In the genomic region with DNA sequence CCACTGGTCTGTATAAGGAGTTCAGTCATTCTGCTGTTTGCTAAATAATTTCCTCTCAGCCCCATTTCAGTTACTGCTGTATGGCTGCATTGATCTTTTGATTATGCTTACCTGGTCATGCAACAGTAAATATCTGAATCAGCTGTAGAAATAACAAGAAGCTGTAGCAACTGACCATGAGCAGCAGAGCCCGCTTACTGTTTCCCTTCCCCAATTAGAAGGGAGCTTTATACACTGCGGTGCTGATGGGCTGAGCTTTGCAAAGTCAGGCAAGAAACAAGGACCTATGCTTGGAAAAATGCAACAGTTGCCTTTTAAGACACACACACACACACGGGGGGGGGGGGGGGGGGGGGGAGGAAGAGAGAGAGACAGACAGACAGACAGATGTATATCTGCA, we compare ENCODE assay signal across 22 mouse cellular contexts.
DNase-seq lines count a peak whose midpoint lies in the region; ATAC-seq and TF ChIP-seq lines count a peak whose summit lies in the region.
"Had no signal": no experiment of that assay in that cellular context is flagged by ENCODE, and none has a peak within 500 bp of the region (broad histone marks: within the 10 kb centered on the region; RNA-seq: fewer than 3 reads in every experiment).

No protein-coding gene starts in this region.

- 72% methylated on average over 3 of the region's 3 CpGs for WGBS in liver, embryonic 12.5 days (ENCODE audit: insufficient replicate concordance)

- no peaks in the 10 kb centered on the region for H3K4me1 ChIP-seq in liver, embryonic 12.5 days
- H3K4me1 ChIP-seq: embryonic facial prominence, embryonic 15.5 days had no signal

- H3K27ac ChIP-seq in layer of hippocampus, adult 2 months, result peak overlapping the region; percentile 23; the same call in 1 of the 2 replicates
- H3K27ac ChIP-seq in liver, embryonic 12.5 days, result no peak overlapping the region
- H3K27ac ChIP-seq: embryonic facial prominence, embryonic 13.5 days; embryonic facial prominence, embryonic 15.5 days; forebrain, embryonic 10.5 days; forebrain, embryonic 12.5 days had no signal

- no peak for ATAC-seq in liver, embryonic 12.5 days
- ATAC-seq: forebrain, embryonic 14.5 days; forebrain, embryonic 16.5 days had no signal

- H3K36me3 ChIP-seq in liver, embryonic 12.5 days, result peaks cover 45% of the 10 kb centered on the region
- H3K36me3 ChIP-seq: embryonic facial prominence, embryonic 15.5 days had no signal

- no peak for DNase-seq in layer of hippocampus, adult 2 months (ENCODE audit: low spot score in 2 of 2)
- DNase-seq in layer of hippocampus, adult 18-20 months (ENCODE audit: low spot score in 2 of 2), result no peak
- peak; percentile 75 for DNase-seq in A20 (ENCODE audit: low read depth, low spot score)
- peak; percentile 22 to 25 for DNase-seq in B cell, adult 2 months
- DNase-seq: adrenal gland, adult 2 months; adrenal gland, postnatal 10 days; adrenal gland, postnatal 25 days; cerebellum, adult 11 months; cerebellum, adult 18-20 months; cerebellum, adult 8-10 months; cerebellum, adult 9-11 months; cerebellum, postnatal 14 days; cerebellum, postnatal 36 days; embryo, embryonic 11 days had no signal

- no peak overlapping the region for H3K4me3 ChIP-seq in layer of hippocampus, adult 2 months
- H3K4me3 ChIP-seq in liver, embryonic 12.5 days, result no peak overlapping the region
- H3K4me3 ChIP-seq: embryonic facial prominence, embryonic 13.5 days; embryonic facial prominence, embryonic 15.5 days; erythroblast, embryonic 14.5 days; forebrain, embryonic 10.5 days; forebrain, embryonic 12.5 days had no signal

- no peak overlapping the region for H3K9ac ChIP-seq in liver, embryonic 12.5 days
- H3K9ac ChIP-seq: embryonic facial prominence, embryonic 13.5 days; embryonic facial prominence, embryonic 15.5 days; forebrain, embryonic 12.5 days had no signal

- no peaks in the 10 kb centered on the region for H3K9me3 ChIP-seq in liver, embryonic 12.5 days (replicated peaks)
- H3K9me3 ChIP-seq: embryonic facial prominence, embryonic 13.5 days; embryonic facial prominence, embryonic 15.5 days; forebrain, embryonic 10.5 days; forebrain, embryonic 12.5 days had no signal

- no peaks in the 10 kb centered on the region for H3K27me3 ChIP-seq in liver, embryonic 12.5 days (replicated peaks)
- H3K27me3 ChIP-seq: forebrain, embryonic 12.5 days had no signal

- H3K4me2 ChIP-seq in liver, embryonic 12.5 days, result no peak overlapping the region
- H3K4me2 ChIP-seq: embryonic facial prominence, embryonic 13.5 days; embryonic facial prominence, embryonic 15.5 days; forebrain, embryonic 12.5 days had no signal

- no peak for TF ChIP-seq CTCF in layer of hippocampus, adult 2 months (conservative IDR thresholded peaks at IDR 0.05)

Comparison
In these comparisons a context has a peak if more than half of its experiments do, and no peak if none do; other contexts are left out.
1. DNase-seq: peak in A20 (single experiment) and B cell, adult 2 months (2 of 2); none in layer of hippocampus, adult 2 months (0 of 2) and layer of hippocampus, adult 18-20 months (0 of 2).